Mouse (Mus musculus) splenic B cell, adult 2 months (primary cell): ENCODE results near the gene Gm21028.
A peak's percentile ranks its signal among the peaks of the same experiment; 100 is the strongest.
"Not testable (repeated sequence)": the region's sequence is repeated elsewhere in the genome, so short reads cannot be mapped to it uniquely, and the experiment has no call there.

Source experiments
- DNase-seq: peaks from one replicate; pipeline ENCODE4 v3.0.0-alpha.2; 2011; ENCODE audit warnings: low read depth, low spot score
- H3K27me3 ChIP-seq: 2 replicates; pipeline ENCODE4 v1.6.1; 2012; ENCODE audit warnings: mild to moderate bottlenecking, low read length, moderate library complexity, mixed read lengths; ENCODE audit not compliant: control insufficient read depth, poor library complexity, insufficient read depth, severe bottlenecking
- H3K36me3 ChIP-seq: 2 replicates; pipeline ENCODE4 v1.6.1; 2012; ENCODE audit warnings: mild to moderate bottlenecking, low read length, moderate library complexity, mixed read lengths; ENCODE audit not compliant: control insufficient read depth, poor library complexity, insufficient read depth, severe bottlenecking

Gm21028 gene

GRCm38 (mm10) chr7:42578488-42578887 is at the start of gene Gm21028:
Gm21028 (minus strand) TSS chr7:42578588.
- DNase-seq = no peak
- H3K36me3 ChIP-seq = no peaks in the 10 kb centered on the region
- no peaks in the 10 kb centered on the region for H3K27me3 ChIP-seq

DNA sequence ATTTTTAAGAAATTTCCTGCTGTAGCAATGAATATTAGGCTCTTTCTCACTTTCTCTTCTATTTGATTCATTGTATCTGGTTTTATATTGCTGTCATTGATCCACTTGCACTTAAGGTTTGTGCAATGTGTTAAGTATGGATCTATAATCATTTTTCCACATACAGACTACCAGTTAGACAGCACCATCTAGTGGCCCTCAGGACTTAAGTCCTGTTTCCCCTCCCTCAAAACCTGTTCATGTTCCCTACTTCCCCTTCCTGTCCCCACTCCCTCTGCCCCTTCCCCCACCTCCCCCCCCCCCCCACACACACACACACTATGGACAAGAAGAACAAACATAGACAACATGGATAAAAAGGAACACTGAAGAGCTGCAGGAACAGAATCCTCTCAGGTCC is 17.3 kb upstream of the Gm21028 start:
- H3K36me3 ChIP-seq, H3K27me3 ChIP-seq: not testable (repeated sequence)
- DNase-seq = peak; percentile 0

DNA sequence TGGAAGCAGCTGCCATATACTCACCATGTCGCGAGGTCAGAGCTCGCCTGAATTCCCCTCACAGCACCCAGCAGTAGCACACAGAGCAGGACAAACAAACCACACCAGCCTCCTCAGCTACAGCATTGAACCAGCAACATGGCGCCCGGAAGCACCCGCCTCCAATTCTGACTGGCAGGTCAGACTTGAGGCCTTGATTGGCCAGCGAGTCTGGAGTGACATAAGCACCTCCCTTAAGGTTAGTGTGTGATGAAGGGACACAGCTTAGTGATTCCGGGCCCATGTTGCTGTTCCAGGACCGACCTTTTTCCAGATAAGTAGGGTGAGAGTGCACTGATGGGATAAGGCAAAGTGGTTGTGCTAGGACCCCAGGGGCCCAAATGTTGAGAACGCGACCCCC is 14.0 kb upstream of the Gm21028 start, which contains the start of gene Zfp977:
TSS of gene Zfp977 (minus strand) at position 135 of the 400 bp plus-strand sequence.
- not testable (repeated sequence) for H3K36me3 ChIP-seq, DNase-seq, H3K27me3 ChIP-seq

GRCm38 (mm10) chr7:42591311-42591710 is 12.9 kb upstream of the Gm21028 start:
- DNase-seq, H3K27me3 ChIP-seq, H3K36me3 ChIP-seq: not testable (repeated sequence)

DNA sequence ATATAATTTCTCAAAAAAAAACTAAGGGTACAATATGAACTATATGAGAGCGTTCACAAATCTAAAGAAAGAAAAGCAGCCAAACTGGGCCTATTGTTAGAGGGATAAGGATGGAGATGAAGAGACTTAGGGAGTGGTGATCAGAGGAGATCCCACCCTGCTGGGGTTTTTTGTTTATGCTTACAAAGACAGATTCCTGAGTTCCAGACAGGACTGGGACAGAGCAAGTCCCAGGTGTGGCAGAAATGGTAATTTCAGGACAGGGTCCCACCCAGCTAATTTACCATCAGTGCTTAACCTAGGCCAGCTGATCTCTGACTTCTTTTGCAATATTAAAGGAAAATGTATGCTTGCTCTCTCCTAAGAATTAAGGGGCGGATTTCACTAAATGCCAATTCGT is 26.6 kb downstream of the Gm21028 start:
- no peak for DNase-seq
- no peaks in the 10 kb centered on the region for H3K27me3 ChIP-seq
- H3K36me3 ChIP-seq = no peaks in the 10 kb centered on the region
